Mouse (Mus musculus): ENCODE data around the gene Pmp22.

DNA sequence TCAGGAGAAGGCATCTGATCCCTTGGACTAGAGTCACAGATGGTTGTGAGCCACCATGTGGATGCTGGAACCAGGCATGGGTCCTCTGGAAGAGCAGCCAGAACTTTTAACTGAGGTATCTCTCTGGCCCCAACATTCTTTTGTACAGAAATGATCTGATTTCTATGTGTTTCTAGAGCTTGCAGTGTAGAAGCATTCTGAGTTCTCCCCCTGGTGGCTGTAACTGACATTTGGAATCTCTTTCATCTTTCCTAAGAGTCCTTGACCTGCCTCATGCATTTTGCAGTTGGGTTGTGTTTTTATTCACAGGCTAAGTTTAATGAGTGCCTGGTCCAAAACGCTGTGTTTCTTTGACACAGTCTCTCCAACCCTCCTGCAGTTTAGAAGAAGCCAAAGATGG lies 43.2 kb downstream of the Pmp22 start:
- no peak for TF ChIP-seq CTCF (IDR thresholded peaks at IDR 0.05; ENCODE audit: low read depth, low read length)
- no peak for TF ChIP-seq POLR2A (IDR thresholded peaks at IDR 0.05; ENCODE audit: extremely low read depth, insufficient read depth, low read length)
